Mouse (Mus musculus) E14TG2a.4 (cell line): Measurements from ENCODE around the gene Oas1h.
"Not testable (repeated sequence)": the region's sequence is repeated elsewhere in the genome, so short reads cannot be mapped to it uniquely, and the experiment has no call there.

Experiments
- H3K27me3 ChIP-seq: 2 replicates; pipeline ENCODE4 v1.6.1; 2014; ENCODE audit warnings: low read length, control low read depth; ENCODE audit not compliant: insufficient read depth
- H3K36me3 ChIP-seq: 2 replicates; pipeline ENCODE4 v1.6.1; 2014; ENCODE audit warnings: low read length, control low read depth; ENCODE audit not compliant: insufficient read depth
- H3K4me1 ChIP-seq: replicated peaks from 2 replicates; pipeline ENCODE4 v1.6.1; 2014; ENCODE audit warnings: low read depth, low read length, control low read depth
- H3K4me3 ChIP-seq: replicated peaks from 2 replicates; pipeline ENCODE4 v1.5.1; 2014; ENCODE audit warnings: mild to moderate bottlenecking, low read length
- H3K9me3 ChIP-seq: 2 replicates; pipeline ENCODE4 v1.6.1; 2014; ENCODE audit warnings: low read length, control low read depth
- CTCF ChIP-seq: conservative IDR thresholded peaks from 2 replicates; pipeline ENCODE4 v1.5.1; 2014; ENCODE audit warnings: low read length
- NANOG ChIP-seq: IDR thresholded peaks from 2 replicates; pipeline ENCODE4 v1.6.1; 2014; ENCODE audit warnings: borderline replicate concordance, low read length, mixed read lengths
- POU5F1 ChIP-seq: IDR thresholded peaks from 2 replicates; pipeline ENCODE4 v1.6.1; 2014; ENCODE audit warnings: low read length, borderline replicate concordance

Gene Oas1h

GRCm38 (mm10) chr5:120844713-120845112 lies 16.5 kb upstream of the Oas1h start:
- Histone ChIP-seq H3K4me1 (peaks cover 3% of the 10 kb centered on the region), H3K9me3 (peaks cover 5% of the 10 kb centered on the region), H3K27me3 (peaks cover 70% of the 10 kb centered on the region), H3K4me3 (no peak overlapping the region), H3K36me3 (no peaks in the 10 kb centered on the region)
- no peak for TF ChIP-seq NANOG
- no peak for TF ChIP-seq POU5F1
- TF ChIP-seq CTCF, result no peak

GRCm38 (mm10) chr5:120847067-120847466 lies 14.2 kb upstream of the Oas1h start, which contains the start of gene Oas1f:
Gene Oas1f, plus strand, starts transcription at chr5:120847367.
- Histone ChIP-seq H3K36me3 (no peaks in the 10 kb centered on the region), H3K27me3 (peaks cover 46% of the 10 kb centered on the region), H3K4me1 (peaks cover 13% of the 10 kb centered on the region), H3K9me3 (peaks cover 5% of the 10 kb centered on the region; the same call in 1 of the 2 replicates), H3K4me3 (no peak within 1 kb of the TSS)
- TF ChIP-seq POU5F1, result no peak
- TF ChIP-seq CTCF, result no peak
- TF ChIP-seq NANOG, result no peak

GRCm38 (mm10) chr5:120849601-120850136 lies 11.6 kb upstream of the Oas1h start:
- Histone ChIP-seq H3K36me3 (no peaks in the 10 kb centered on the region), H3K27me3 (peaks cover 23% of the 10 kb centered on the region), H3K4me1 (peaks cover 31% of the 10 kb centered on the region), H3K9me3 (peaks cover 6% of the 10 kb centered on the region), H3K4me3 (no peak overlapping the region)
- TF ChIP-seq NANOG (no peak), CTCF (peak; percentile 98)

- peaks cover 13% of the 10 kb centered on the region for H3K9me3 ChIP-seq
- no peak overlapping the region for H3K4me3 ChIP-seq
- H3K27me3 ChIP-seq, result peaks cover 2% of the 10 kb centered on the region
- no peaks in the 10 kb centered on the region for H3K36me3 ChIP-seq
- TF ChIP-seq NANOG, result no peak
- no peak for TF ChIP-seq CTCF
- no peak for TF ChIP-seq POU5F1
- peaks cover 47% of the 10 kb centered on the region for H3K4me1 ChIP-seq
These were observed 2.0 kb upstream of the Oas1h start for GRCm38 (mm10) chr5:120859241-120859640.

- Histone ChIP-seq H3K4me1 (peaks cover 9% of the 10 kb centered on the region; the same call in 1 of the 2 replicates), H3K36me3 (no peaks in the 10 kb centered on the region)
- TF ChIP-seq CTCF (peak; percentile 76), NANOG (no peak), POU5F1 (no peak)
These were observed 4.2 kb downstream of the Oas1h start for GRCm38 (mm10) chr5:120865336-120865860.

GRCm38 (mm10) chr5:120869436-120870015 lies 8.3 kb downstream of the Oas1h start:
- Histone ChIP-seq H3K4me3 (no peak overlapping the region), H3K9me3 (no peaks in the 10 kb centered on the region), H3K4me1 (peaks cover 9% of the 10 kb centered on the region; the same call in 1 of the 2 replicates), H3K27me3 (peaks cover 81% of the 10 kb centered on the region), H3K36me3 (no peaks in the 10 kb centered on the region)
- TF ChIP-seq POU5F1 (no peak), CTCF (no peak), NANOG (no peak)

More at GRCm38 (mm10) chr5:120865336-120865860, 4.2 kb downstream of the Oas1h start:
- Histone ChIP-seq H3K9me3 (peaks cover 9% of the 10 kb centered on the region), H3K4me3 (no peak overlapping the region), H3K27me3 (peaks cover 46% of the 10 kb centered on the region)

GRCm38 (mm10) chr5:120870081-120870480 lies 8.9 kb downstream of the Oas1h start:
- H3K4me1 ChIP-seq, result peaks cover 9% of the 10 kb centered on the region; the same call in 1 of the 2 replicates
- H3K9me3 ChIP-seq, result no peaks in the 10 kb centered on the region
- H3K4me3 ChIP-seq, result no peak overlapping the region
- no peak for TF ChIP-seq CTCF
- no peak; the same call in 1 of the 2 replicates for TF ChIP-seq NANOG
- no peak for TF ChIP-seq POU5F1
- no peaks in the 10 kb centered on the region for H3K36me3 ChIP-seq
- H3K27me3 ChIP-seq, result peaks cover 81% of the 10 kb centered on the region

- TF ChIP-seq NANOG (no peak), CTCF (no peak), POU5F1 (no peak)
- Histone ChIP-seq H3K36me3 (peaks cover 5% of the 10 kb centered on the region; the same call in 1 of the 2 replicates), H3K4me1 (peaks cover 9% of the 10 kb centered on the region; the same call in 1 of the 2 replicates), H3K4me3 (no peak overlapping the region), H3K9me3 (no peaks in the 10 kb centered on the region), H3K27me3 (peaks cover 81% of the 10 kb centered on the region)
These were observed 9.6 kb downstream of the Oas1h start for GRCm38 (mm10) chr5:120870782-120871181.

- Histone ChIP-seq H3K4me3 (no peak overlapping the region), H3K4me1 (peaks cover 9% of the 10 kb centered on the region; the same call in 1 of the 2 replicates), H3K9me3 (no peaks in the 10 kb centered on the region), H3K36me3 (peaks cover 8% of the 10 kb centered on the region), H3K27me3 (peaks cover 74% of the 10 kb centered on the region)
- TF ChIP-seq NANOG (no peak), CTCF (no peak), POU5F1 (no peak)
These were observed 10.2 kb downstream of the Oas1h start for GRCm38 (mm10) chr5:120871469-120871868.

GRCm38 (mm10) chr5:120876839-120877238 lies 15.6 kb downstream of the Oas1h start:
- not testable (repeated sequence) for H3K4me1 ChIP-seq, H3K4me3 ChIP-seq, H3K9me3 ChIP-seq
- peaks cover 32% of the 10 kb centered on the region for H3K27me3 ChIP-seq
- H3K36me3 ChIP-seq, result peaks cover 37% of the 10 kb centered on the region

GRCm38 (mm10) chr5:120877407-120877806 lies 16.2 kb downstream of the Oas1h start:
- H3K9me3 ChIP-seq, H3K4me3 ChIP-seq, H3K4me1 ChIP-seq: not testable (repeated sequence)
- H3K36me3 ChIP-seq, result peaks cover 42% of the 10 kb centered on the region
- peaks cover 27% of the 10 kb centered on the region for H3K27me3 ChIP-seq

GRCm38 (mm10) chr5:120878803-120879202 lies 17.6 kb downstream of the Oas1h start:
- H3K36me3 ChIP-seq, result peaks cover 47% of the 10 kb centered on the region
- H3K4me3 ChIP-seq, H3K9me3 ChIP-seq, H3K4me1 ChIP-seq: not testable (repeated sequence)
- H3K27me3 ChIP-seq, result peaks cover 14% of the 10 kb centered on the region; the same call in 1 of the 2 replicates
